Mouse (Mus musculus) liver, adult 2 months (tissue): ENCODE measurements around the gene Tspo.

Source experiments
- CTCF ChIP-seq: fragments of 200-500 bp; IDR thresholded peaks from 2 replicates; pipeline ENCODE4 v1.5.1; 2011; ENCODE audit warnings: low read depth, low read length, control low read depth
- POLR2A ChIP-seq: fragments of 200-500 bp; IDR thresholded peaks from 2 replicates; pipeline ENCODE4 v1.6.1; 2011; ENCODE audit warnings: low read length, control low read depth; ENCODE audit not compliant: insufficient read depth; ENCODE audit errors: extremely low read depth

DNA sequence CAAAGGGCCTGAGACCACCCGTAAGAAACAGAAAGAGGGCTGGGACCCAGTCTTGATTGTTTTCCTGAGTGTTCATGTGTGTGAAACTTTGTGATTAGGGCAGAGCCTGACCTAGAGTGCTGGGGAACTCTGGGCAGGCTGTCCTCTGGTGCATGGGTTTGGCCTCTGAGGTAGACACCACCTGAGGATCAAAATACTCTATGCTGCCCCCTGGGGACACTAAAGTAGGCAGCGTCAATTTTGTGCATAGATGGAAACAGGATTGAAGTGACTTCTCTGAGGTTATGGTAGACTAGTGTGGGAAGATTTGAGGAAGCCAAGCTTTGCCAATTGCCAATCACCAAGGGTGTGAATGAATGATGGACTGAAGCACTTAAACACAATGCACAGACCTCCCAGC, 7.2 kb downstream of the Tspo start:
- no peak for TF ChIP-seq POLR2A
- peak; percentile 17; the same call in 1 of the 2 replicates for TF ChIP-seq CTCF
